Mouse (Mus musculus): Measurements from ENCODE around the gene Ehd1.

DNA sequence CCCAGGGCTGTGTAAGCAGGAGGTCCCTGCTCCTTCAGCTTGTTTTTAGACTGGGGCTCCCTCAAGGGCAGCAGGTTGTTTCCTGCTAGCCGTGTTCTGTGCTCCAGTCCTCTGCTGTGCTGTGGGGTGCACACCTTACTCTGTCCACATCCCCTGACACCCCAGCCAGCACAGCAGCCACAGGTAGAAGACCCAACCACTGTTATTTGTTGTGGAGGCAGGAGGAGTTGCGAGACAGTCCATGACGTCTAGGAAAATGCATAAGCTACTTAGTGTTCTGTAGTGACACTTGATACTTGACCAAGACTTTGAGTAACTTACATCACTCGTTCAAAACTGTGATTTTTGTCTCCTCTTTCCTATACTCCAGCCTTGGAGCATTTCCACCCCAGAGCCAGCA lies 22.5 kb downstream of the Ehd1 start:
- TF ChIP-seq CTCF (IDR thresholded peaks at IDR 0.05; ENCODE audit: borderline replicate concordance, insufficient read depth, low read length): no peak
- no peak for TF ChIP-seq POLR2A (IDR thresholded peaks at IDR 0.05; ENCODE audit: low read depth, low read length)
